Comparison of ENCODE assay signal across 28 mouse cellular contexts in genomic region chr17:14258906-14259305, GRCm38 (mm10). TPM values are rescaled to one million over a fixed set of nuclear protein-coding genes. Genes with fewer than 3 reads are reported as not detected.
DNase-seq lines count a peak whose midpoint lies in the region; ATAC-seq lines count a peak whose summit lies in the region.
"Had no signal": no experiment of that assay in that cellular context is flagged by ENCODE, and none has a peak within 500 bp of the region (broad histone marks: within the 10 kb centered on the region; RNA-seq: fewer than 3 reads in every experiment).

No protein-coding gene starts in this region.

- H3K27ac ChIP-seq in liver, embryonic 15.5 days (replicated peaks): peak overlapping the region; percentile 84
- no peak overlapping the region for H3K27ac ChIP-seq in hindbrain, embryonic 14.5 days
- H3K27ac ChIP-seq: embryonic facial prominence, embryonic 13.5 days; heart, adult 2 months; heart, embryonic 10.5 days; heart, embryonic 13.5 days; hindbrain, embryonic 15.5 days; intestine, embryonic 15.5 days had no signal

- WGBS in liver, embryonic 15.5 days (ENCODE audit: insufficient replicate concordance): 31% methylated on average over 6 of the region's 6 CpGs
- 29% methylated on average over 6 of the region's 6 CpGs for WGBS in hindbrain, embryonic 14.5 days

- peaks cover 9% of the 10 kb centered on the region for H3K36me3 ChIP-seq in erythroblast, embryonic 14.5 days (ENCODE audit: control insufficient read depth)
- H3K36me3 ChIP-seq in liver, embryonic 15.5 days (replicated peaks): no peaks in the 10 kb centered on the region
- no peaks in the 10 kb centered on the region for H3K36me3 ChIP-seq in hindbrain, embryonic 14.5 days (replicated peaks; ENCODE audit: control insufficient read depth, insufficient read depth)
- H3K36me3 ChIP-seq: embryonic facial prominence, embryonic 13.5 days; heart, embryonic 10.5 days; heart, embryonic 13.5 days; hindbrain, embryonic 15.5 days; intestine, embryonic 15.5 days had no signal

- H3K4me3 ChIP-seq in erythroblast, embryonic 14.5 days (replicated peaks): peak overlapping the region; percentile 60
- no peak overlapping the region for H3K4me3 ChIP-seq in liver, embryonic 15.5 days (replicated peaks)
- no peak overlapping the region for H3K4me3 ChIP-seq in hindbrain, embryonic 14.5 days (replicated peaks; ENCODE audit: low read length)
- H3K4me3 ChIP-seq: embryonic facial prominence, embryonic 13.5 days; heart, adult 2 months; heart, embryonic 10.5 days; heart, embryonic 13.5 days; hindbrain, embryonic 15.5 days; intestine, embryonic 15.5 days had no signal

- peaks cover 72% of the 10 kb centered on the region for H3K4me1 ChIP-seq in erythroblast, embryonic 14.5 days (ENCODE audit: control insufficient read depth)
- peaks cover 15% of the 10 kb centered on the region; the same call in 1 of the 2 replicates for H3K4me1 ChIP-seq in liver, embryonic 15.5 days (replicated peaks)
- no peaks in the 10 kb centered on the region for H3K4me1 ChIP-seq in hindbrain, embryonic 14.5 days (replicated peaks; ENCODE audit: control insufficient read depth, insufficient read depth, low read length)
- H3K4me1 ChIP-seq: hindbrain, embryonic 15.5 days had no signal

- H3K27me3 ChIP-seq in erythroblast, embryonic 14.5 days (ENCODE audit: control insufficient read depth): peaks cover 5% of the 10 kb centered on the region
- H3K27me3 ChIP-seq in liver, embryonic 15.5 days: no peaks in the 10 kb centered on the region; the same call in 1 of the 2 replicates
- no peaks in the 10 kb centered on the region for H3K27me3 ChIP-seq in hindbrain, embryonic 14.5 days (ENCODE audit: control insufficient read depth, insufficient read depth, low read length)
- H3K27me3 ChIP-seq: embryonic facial prominence, embryonic 13.5 days; hindbrain, embryonic 15.5 days; intestine, embryonic 15.5 days had no signal

- no peak for ATAC-seq in erythroblast, adult 5-6 weeks (replicated peaks; ENCODE audit: low FRiP score, poor library complexity, severe bottlenecking)
- ATAC-seq in liver, embryonic 15.5 days (ENCODE audit: insufficient read depth): no peak
- no peak for ATAC-seq in hindbrain, embryonic 14.5 days (ENCODE audit: low FRiP score)
- no peak for ATAC-seq in frontal cortex, adult (ENCODE audit: low TSS enrichment)
- ATAC-seq: forebrain, embryonic 14.5 days; forebrain, postnatal 0 days; intestine, embryonic 15.5 days had no signal

- H3K9me3 ChIP-seq in erythroblast, embryonic 14.5 days (ENCODE audit: control insufficient read depth, low read length): no peaks in the 10 kb centered on the region
- no peaks in the 10 kb centered on the region for H3K9me3 ChIP-seq in liver, embryonic 15.5 days (replicated peaks)
- no peaks in the 10 kb centered on the region for H3K9me3 ChIP-seq in hindbrain, embryonic 14.5 days (ENCODE audit: control insufficient read depth, low read length)
- H3K9me3 ChIP-seq: embryonic facial prominence, embryonic 13.5 days; heart, embryonic 10.5 days; heart, embryonic 13.5 days; hindbrain, embryonic 15.5 days; intestine, embryonic 15.5 days had no signal

- DNase-seq in ES-CJ7 (ENCODE audit: low read depth, low spot score): peak; percentile 67
- DNase-seq in ZHBTc4 (ENCODE audit: low read depth, low spot score): peak; percentile 59
- DNase-seq in kidney, adult 11 months: no peak
- no peak for DNase-seq in hindbrain, embryonic 14.5 days (ENCODE audit: low spot score)
- DNase-seq: adrenal gland, postnatal 10 days; adrenal gland, postnatal 36 days; cerebellum, adult 18-20 months; cerebellum, adult 9-10 months; cerebellum, postnatal 14 days; forebrain, postnatal 0 days; gastrocnemius, postnatal 10 days; gastrocnemius, postnatal 36 days; heart, adult 2 months; heart, postnatal 14 days; heart, postnatal 4 days had no signal

- 0 out of 2 replicates have a peak overlapping the region, but pooled peaks have one; percentile 20 for H3K4me2 ChIP-seq in liver, embryonic 15.5 days
- H3K4me2 ChIP-seq in hindbrain, embryonic 14.5 days (replicated peaks): no peak overlapping the region
- H3K4me2 ChIP-seq: embryonic facial prominence, embryonic 13.5 days; heart, embryonic 13.5 days; hindbrain, embryonic 15.5 days; intestine, embryonic 15.5 days had no signal

- no peak overlapping the region for H3K9ac ChIP-seq in liver, embryonic 15.5 days
- H3K9ac ChIP-seq in hindbrain, embryonic 14.5 days: no peak overlapping the region
- H3K9ac ChIP-seq: embryonic facial prominence, embryonic 13.5 days; forebrain, postnatal 0 days; heart, embryonic 13.5 days; hindbrain, embryonic 15.5 days; intestine, embryonic 15.5 days had no signal

RNA-seq across cellular contexts. Expression of gene Smoc2, which starts 20.4 kb away (rescaled TPM):
- polyA plus RNA-seq in erythroblast, embryonic 14.5 days (2012): 0.10 and 0.24 TPM in 2 replicates
- 2.1 TPM in 1 of 2 replicates, not detected in the other for total RNA-seq in erythroblast, adult 5-6 weeks (2015; ENCODE audit: low replicate concordance)
- 0.98 TPM in 1 of 2 replicates, not detected in the other for total RNA-seq in erythroblast, adult 5-6 weeks (2017; ENCODE audit: low replicate concordance)
- 5.8 TPM in 2 replicates for polyA plus RNA-seq in liver, embryonic 15.5 days (2015; fragmentation: Nextera tagmentation; extraction: Ambion mirVana)
- 3.5 and 5.3 TPM in 2 replicates for polyA plus RNA-seq in hindbrain, embryonic 14.5 days (2014; fragmentation: Nextera tagmentation; extraction: Ambion mirVana)
- total RNA-seq: common myeloid progenitor, adult 5-6 weeks; granulocyte monocyte progenitor cell, adult 5-6 weeks; MEL had no signal

RNA-seq across cellular contexts. Expression of gene Dact2, which starts 54.8 kb away (rescaled TPM):
- polyA plus RNA-seq in erythroblast, embryonic 14.5 days (2012): not detected in 2 replicates
- not detected in 2 replicates for total RNA-seq in erythroblast, adult 5-6 weeks (2015; ENCODE audit: low replicate concordance)
- total RNA-seq in erythroblast, adult 5-6 weeks (2017; ENCODE audit: low replicate concordance): 1.1 TPM in 1 of 2 replicates, not detected in the other
- 1.2 and 1.4 TPM in 2 replicates for polyA plus RNA-seq in liver, embryonic 15.5 days (2015; fragmentation: Nextera tagmentation; extraction: Ambion mirVana)
- polyA plus RNA-seq in hindbrain, embryonic 14.5 days (2014; fragmentation: Nextera tagmentation; extraction: Ambion mirVana): 3.0 and 3.1 TPM in 2 replicates
- total RNA-seq: common myeloid progenitor, adult 5-6 weeks; granulocyte monocyte progenitor cell, adult 5-6 weeks; MEL had no signal

Comparison
In these comparisons a context has a peak if more than half of its experiments do, and no peak if none do; other contexts are left out.
1. DNase-seq: peak in ES-CJ7 (single experiment) and ZHBTc4 (single experiment); none in kidney, adult 11 months (single experiment) and hindbrain, embryonic 14.5 days (single experiment).